Mouse (Mus musculus): ENCODE results near the gene Rasgrp3.

DNA sequence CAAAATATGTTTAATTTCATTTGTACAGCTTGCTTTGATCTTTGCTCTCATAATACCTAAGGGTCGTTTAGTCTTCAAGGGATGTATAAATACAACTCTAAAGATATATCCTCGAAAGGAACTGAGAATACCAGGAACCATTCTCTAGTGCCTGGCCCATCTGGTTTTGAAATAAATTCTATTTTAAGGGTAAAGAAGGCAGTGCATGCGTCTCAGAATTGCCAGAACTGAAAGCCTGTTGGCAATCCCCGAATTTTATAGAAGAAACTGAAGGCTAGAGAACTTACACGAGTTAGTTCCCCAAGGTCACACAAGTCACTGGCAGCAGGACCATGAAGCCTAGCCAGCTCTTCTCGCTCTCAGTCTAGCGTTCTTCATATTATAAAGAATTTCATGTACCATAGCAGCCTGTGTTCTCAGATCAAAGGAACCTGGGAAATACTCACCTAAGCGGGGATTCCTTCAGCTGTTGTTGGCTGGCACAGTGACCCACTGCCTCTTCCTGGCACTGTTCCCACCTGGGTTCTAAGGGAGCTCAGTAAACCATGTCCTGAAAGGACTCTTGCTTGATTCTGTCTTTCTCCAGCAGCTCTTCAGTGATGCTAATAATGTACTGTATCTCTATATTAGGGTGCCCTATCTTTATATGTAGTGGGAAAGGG, 83.7 kb downstream of the Rasgrp3 start:
- TF ChIP-seq CTCF (IDR thresholded peaks at IDR 0.05; ENCODE audit: low read depth, low read length) (no peak), POLR2A (IDR thresholded peaks at IDR 0.05; ENCODE audit: borderline replicate concordance, low read depth, low read length) (no peak)
